Mouse (Mus musculus) hindbrain, embryonic 12.5 days (tissue): ENCODE measurements around the gene Zcchc8. TPM values are rescaled to one million over a fixed set of nuclear protein-coding genes. Genes with fewer than 3 reads are reported as not detected.
"Not testable (repeated sequence)": the region's sequence is repeated elsewhere in the genome, so short reads cannot be mapped to it uniquely, and the experiment has no call there.

Experiments
- ATAC-seq: fragments of 200-750 bp; cut with Nextera tagmentation; 2 replicates; pipeline ENCODE4 v1.8.0; 2017; ENCODE audit warnings: moderate TSS enrichment; ENCODE audit not compliant: low FRiP score
- H3K27ac ChIP-seq: fragments of 300-500 bp; sonication (generic); 2 replicates; pipeline ENCODE4 v1.5.1; 2016; ENCODE audit warnings: mild to moderate bottlenecking
- H3K27me3 ChIP-seq: fragments of 300-500 bp; sonication (generic); 2 replicates; pipeline ENCODE4 v1.6.1; 2016; ENCODE audit warnings: mild to moderate bottlenecking
- H3K36me3 ChIP-seq: fragments of 300-500 bp; sonication (generic); 2 replicates; pipeline ENCODE4 v1.6.1; 2016; ENCODE audit warnings: mild to moderate bottlenecking
- H3K4me1 ChIP-seq: fragments of 300-500 bp; sonication (generic); 2 replicates; pipeline ENCODE4 v1.6.1; 2016
- H3K4me2 ChIP-seq: fragments of 300-500 bp; sonication (generic); replicated peaks from 2 replicates; pipeline ENCODE4 v1.6.1; 2016; ENCODE audit warnings: mild to moderate bottlenecking
- H3K4me3 ChIP-seq: fragments of 300-500 bp; sonication (generic); 2 replicates; pipeline ENCODE4 v1.5.1; 2016; ENCODE audit warnings: mild to moderate bottlenecking
- H3K9ac ChIP-seq: fragments of 300-500 bp; sonication (generic); 2 replicates; pipeline ENCODE4 v1.6.1; 2016; ENCODE audit warnings: mild to moderate bottlenecking, moderate library complexity
- H3K9me3 ChIP-seq: fragments of 300-500 bp; sonication (generic); replicated peaks from 2 replicates; pipeline ENCODE4 v1.6.1; 2016; ENCODE audit warnings: mild to moderate bottlenecking
- WGBS: fragments of 180-500 bp; shearing (Covaris S2); methylation state at CpG from one replicate; pipeline ENCODE4 v1.1.7; 2016; 5-methylcytosine and 5-hydroxymethylcytosine counted together
- polyA plus RNA-seq: library from polyadenylated mRNA; unstranded; fragments of >200 nt; fragmentation: Nextera tagmentation; extraction: Ambion mirVana; gene quantifications from 2 replicates; pipeline ENCODE4 v1.2.1, GENCODE M21; 2016

The Zcchc8 gene
- polyA plus RNA-seq: 80.2 and 90.5 TPM in 2 replicates

DNA sequence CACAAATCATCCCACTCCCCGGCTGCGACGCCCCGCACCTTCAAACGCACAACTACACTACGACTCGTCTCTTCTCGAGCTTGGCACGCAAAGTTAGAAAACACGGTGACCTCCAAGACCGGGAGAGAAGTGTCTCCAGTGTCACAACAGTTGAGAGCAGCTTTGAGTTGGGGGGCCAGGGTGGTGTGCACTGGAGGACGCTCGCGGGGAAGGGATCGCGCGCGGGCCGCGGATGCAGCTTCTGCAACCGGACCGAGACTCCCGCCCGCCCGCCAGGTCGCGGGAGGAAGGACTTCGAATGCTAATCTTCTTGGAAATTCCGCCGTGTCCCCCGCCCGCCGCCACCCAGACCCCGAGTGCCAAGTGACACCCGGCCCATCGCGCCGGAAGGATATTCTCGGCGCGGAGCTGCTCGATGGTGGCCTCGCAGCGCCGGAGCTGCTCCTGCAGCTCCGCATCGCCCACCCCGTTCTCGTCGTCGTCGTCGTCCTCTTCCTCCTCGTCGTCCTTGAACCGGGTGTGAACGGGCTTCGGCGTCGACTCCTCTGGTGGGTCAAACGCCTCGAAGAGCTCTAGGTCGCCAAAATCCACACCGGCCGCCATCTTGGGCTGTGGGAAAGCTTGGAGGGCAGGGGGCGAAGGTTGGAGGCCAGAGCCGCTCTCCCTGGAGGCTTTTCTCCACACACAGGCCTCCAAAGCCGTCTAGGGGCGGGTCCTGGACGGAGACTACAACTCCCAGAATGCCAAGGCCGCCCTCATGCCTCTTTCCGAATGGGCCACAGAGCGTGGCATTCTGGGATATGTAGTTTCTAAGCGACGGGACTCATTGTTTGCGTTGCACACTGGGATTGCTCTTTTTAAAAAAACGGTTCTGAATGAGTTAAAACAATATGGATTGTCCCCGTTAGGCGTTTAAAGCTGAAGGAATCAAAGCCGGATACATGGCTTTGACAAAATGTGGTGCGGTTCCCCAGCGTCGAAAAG is at the start of gene Zcchc8:
Gene Zcchc8, minus strand, starts transcription at position 773 of the 984 bp plus-strand sequence.
- peak; percentile 100 for ATAC-seq
- peak within 1 kb of the TSS; percentile 84 for H3K4me2 ChIP-seq
- peak within 1 kb of the TSS; percentile 88 for H3K27ac ChIP-seq
- H3K9me3 ChIP-seq: no peaks in the 10 kb centered on the region
- H3K27me3 ChIP-seq: no peaks in the 10 kb centered on the region
- peaks cover 14% of the 10 kb centered on the region for H3K36me3 ChIP-seq
- H3K9ac ChIP-seq: peak within 1 kb of the TSS; percentile 88
- peaks cover 27% of the 10 kb centered on the region for H3K4me1 ChIP-seq
- H3K4me3 ChIP-seq: peak within 1 kb of the TSS; percentile 89
- under 1% methylated on average over 80 of the region's 83 CpGs for WGBS

GRCm38 (mm10) chr5:123766455-123766854 is 45.6 kb upstream of the Zcchc8 start:
- H3K4me3 ChIP-seq, H3K27ac ChIP-seq, H3K4me1 ChIP-seq, ATAC-seq, H3K9me3 ChIP-seq, H3K27me3 ChIP-seq, H3K9ac ChIP-seq, H3K4me2 ChIP-seq: not testable (repeated sequence)
- peaks cover 34% of the 10 kb centered on the region for H3K36me3 ChIP-seq
- WGBS: 93% methylated on average over 11 of the region's 11 CpGs

GRCm38 (mm10) chr5:123765506-123765905 is 44.6 kb upstream of the Zcchc8 start:
- Histone ChIP-seq H3K9ac (no peak overlapping the region), H3K36me3 (peaks cover 29% of the 10 kb centered on the region), H3K4me3 (no peak overlapping the region), H3K27ac (no peak overlapping the region), H3K9me3 (no peaks in the 10 kb centered on the region), H3K4me1 (no peaks in the 10 kb centered on the region), H3K27me3 (no peaks in the 10 kb centered on the region), H3K4me2 (no peak overlapping the region)
- 97% methylated on average over 11 of the region's 11 CpGs for WGBS
- ATAC-seq: no peak

- under 1% methylated on average over 63 of the region's 63 CpGs for WGBS
- Histone ChIP-seq H3K4me2 (peak within 1 kb of the TSS; percentile 64), H3K36me3 (peaks cover 8% of the 10 kb centered on the region), H3K4me1 (peaks cover 28% of the 10 kb centered on the region), H3K4me3 (peak within 1 kb of the TSS; percentile 72), H3K27me3 (no peaks in the 10 kb centered on the region), H3K9me3 (no peaks in the 10 kb centered on the region), H3K9ac (peak within 1 kb of the TSS; percentile 77), H3K27ac (peak within 1 kb of the TSS; percentile 98)
- peak; percentile 98 for ATAC-seq
Observed at GRCm38 (mm10) chr5:123749065-123750064, 28.5 kb upstream of the Zcchc8 start, which contains the start of the genes Rsrc2 and Kntc1. Gene Rsrc2 (minus strand): TSS chr5:123749414. Gene Kntc1 (plus strand): TSS chr5:123749716.

DNA sequence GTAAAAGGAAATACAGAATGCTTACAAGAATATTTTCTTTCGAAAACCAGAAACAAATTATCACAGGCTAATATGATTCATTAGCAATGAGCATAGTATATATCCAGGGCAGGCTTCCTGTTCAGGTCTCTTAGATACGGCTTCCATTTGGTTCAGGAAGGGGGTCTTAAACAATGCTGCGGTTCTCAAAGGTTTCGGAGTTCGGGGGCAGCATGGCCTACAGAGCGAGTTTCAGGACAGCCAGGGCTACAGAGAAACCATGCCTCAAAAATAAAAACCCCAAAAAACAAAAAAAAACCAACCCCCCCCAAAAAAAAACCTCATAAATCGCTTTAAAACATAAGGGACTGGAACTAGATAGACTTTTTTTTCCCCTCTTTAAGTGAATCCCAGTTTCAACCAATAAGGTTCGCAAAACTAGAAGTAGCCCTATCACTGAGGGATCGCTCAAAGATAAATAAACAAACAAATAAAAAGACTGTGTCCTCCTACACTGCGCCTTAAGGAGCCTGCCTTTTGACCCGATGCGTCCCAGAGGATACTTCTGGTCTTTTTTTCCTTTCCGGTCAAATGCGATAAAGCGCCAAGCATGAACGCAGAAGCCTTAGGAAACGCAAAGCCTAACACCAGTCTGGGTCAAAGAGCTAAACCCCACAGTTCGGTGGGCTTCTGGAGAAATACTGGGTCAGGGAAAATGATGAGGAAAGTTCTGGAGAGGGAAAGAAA is 27.6 kb upstream of the Zcchc8 start:
- Histone ChIP-seq H3K4me1 (peaks cover 28% of the 10 kb centered on the region), H3K36me3 (peaks cover 14% of the 10 kb centered on the region), H3K4me2 (peak overlapping the region; percentile 58), H3K9me3 (no peaks in the 10 kb centered on the region), H3K4me3 (peak overlapping the region; percentile 72), H3K27ac (peak overlapping the region; percentile 98), H3K9ac (peak overlapping the region; percentile 77), H3K27me3 (no peaks in the 10 kb centered on the region)
- ATAC-seq: no peak; the same call in 1 of the 2 replicates
- WGBS: under 1% methylated on average over 18 of the region's 18 CpGs

GRCm38 (mm10) chr5:123747604-123748003 is 26.7 kb upstream of the Zcchc8 start:
- H3K36me3 ChIP-seq: peaks cover 21% of the 10 kb centered on the region

GRCm38 (mm10) chr5:123746253-123746652 is 25.4 kb upstream of the Zcchc8 start:
- Histone ChIP-seq H3K9ac (peak overlapping the region; percentile 23; the same call in 1 of the 2 replicates), H3K4me1 (peaks cover 28% of the 10 kb centered on the region), H3K4me3 (peak overlapping the region; percentile 7; the same call in 1 of the 2 replicates), H3K27me3 (no peaks in the 10 kb centered on the region), H3K36me3 (peaks cover 26% of the 10 kb centered on the region), H3K4me2 (peak overlapping the region; percentile 58), H3K9me3 (no peaks in the 10 kb centered on the region), H3K27ac (no peak overlapping the region)
- no peak for ATAC-seq

More at GRCm38 (mm10) chr5:123747604-123748003, 26.7 kb upstream of the Zcchc8 start:
- 40% methylated on average over 7 of the region's 7 CpGs for WGBS
- H3K4me3 ChIP-seq: peak overlapping the region; percentile 72
- peak overlapping the region; percentile 77 for H3K9ac ChIP-seq
- no peak for ATAC-seq
- H3K9me3 ChIP-seq: no peaks in the 10 kb centered on the region
- H3K27me3 ChIP-seq: no peaks in the 10 kb centered on the region
- H3K4me2 ChIP-seq: peak overlapping the region; percentile 58
- peaks cover 28% of the 10 kb centered on the region for H3K4me1 ChIP-seq
- H3K27ac ChIP-seq: no peak overlapping the region

GRCm38 (mm10) chr5:123744358-123744757 is 23.5 kb upstream of the Zcchc8 start:
- H3K4me2 ChIP-seq: no peak overlapping the region
- no peak overlapping the region for H3K4me3 ChIP-seq
- no peak overlapping the region for H3K9ac ChIP-seq
- H3K27ac ChIP-seq: no peak overlapping the region
- H3K36me3 ChIP-seq: peaks cover 39% of the 10 kb centered on the region
- H3K27me3 ChIP-seq: no peaks in the 10 kb centered on the region
- H3K9me3 ChIP-seq: no peaks in the 10 kb centered on the region
- no peak for ATAC-seq
- H3K4me1 ChIP-seq: peaks cover 21% of the 10 kb centered on the region
- 94% methylated on average over 2 of the region's 2 CpGs for whole genome bisulfite sequencing

- Histone ChIP-seq H3K27ac (no peak overlapping the region), H3K4me3 (no peak overlapping the region), H3K4me2 (no peak overlapping the region), H3K4me1 (no peaks in the 10 kb centered on the region), H3K27me3 (no peaks in the 10 kb centered on the region), H3K36me3 (peaks cover 69% of the 10 kb centered on the region), H3K9me3 (no peaks in the 10 kb centered on the region), H3K9ac (no peak overlapping the region)
- 95% methylated on average over 2 of the region's 2 CpGs for WGBS
- no peak for ATAC-seq
Observed at GRCm38 (mm10) chr5:123730981-123731380, 10.1 kb upstream of the Zcchc8 start.

- H3K27ac ChIP-seq, ATAC-seq, H3K9ac ChIP-seq, H3K9me3 ChIP-seq, H3K27me3 ChIP-seq, H3K4me2 ChIP-seq, H3K4me3 ChIP-seq: not testable (repeated sequence)
- WGBS: 91% methylated on average over 7 of the region's 7 CpGs
- peaks cover 12% of the 10 kb centered on the region for H3K36me3 ChIP-seq
- H3K4me1 ChIP-seq: peaks cover 12% of the 10 kb centered on the region
Observed at GRCm38 (mm10) chr5:123723816-123724215, 2.9 kb upstream of the Zcchc8 start.

DNA sequence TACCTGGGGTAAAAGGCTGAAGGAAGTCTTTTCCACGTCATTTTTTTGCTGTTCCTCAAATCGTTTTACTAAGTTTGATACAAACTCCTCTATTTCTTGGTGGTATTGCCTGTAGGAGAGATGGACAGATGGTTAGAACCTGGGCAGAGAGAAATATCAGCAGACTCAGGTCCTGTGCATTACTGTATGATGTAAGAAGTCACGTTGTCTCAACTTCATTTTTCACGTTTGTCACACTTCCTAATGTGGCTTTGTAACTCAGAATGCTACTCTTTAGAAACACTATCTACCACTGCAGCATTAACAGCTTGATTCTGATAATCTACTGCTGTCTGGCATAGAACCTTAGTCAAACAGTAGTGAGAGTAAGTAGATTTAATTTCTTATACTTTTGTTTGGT is 6.3 kb downstream of the Zcchc8 start:
- Histone ChIP-seq H3K27ac (no peak overlapping the region), H3K4me1 (peaks cover 24% of the 10 kb centered on the region), H3K27me3 (no peaks in the 10 kb centered on the region), H3K9me3 (no peaks in the 10 kb centered on the region), H3K4me2 (no peak overlapping the region), H3K4me3 (no peak overlapping the region), H3K9ac (no peak overlapping the region), H3K36me3 (peaks cover 73% of the 10 kb centered on the region)
- WGBS: 92% methylated on average over 4 of the region's 4 CpGs
- no peak for ATAC-seq
